Mouse (Mus musculus) neural tube, embryonic 13.5 days (tissue): ENCODE measurements around the gene Nap1l1. TPM values are rescaled to one million over a fixed set of nuclear protein-coding genes. Genes with fewer than 3 reads are reported as not detected.

ENCODE experiments used
- ATAC-seq: fragments of 200-750 bp; cut with Nextera tagmentation; 2 replicates; pipeline ENCODE4 v1.8.0; 2017; ENCODE audit warnings: low read depth, mild to moderate bottlenecking, moderate TSS enrichment, moderate library complexity
- H3K27ac ChIP-seq: fragments of 300-500 bp; sonication (generic); replicated peaks from 2 replicates; pipeline ENCODE4 v1.5.1; 2015; ENCODE audit warnings: moderate library complexity, mild to moderate bottlenecking, inconsistent platforms
- H3K27me3 ChIP-seq: fragments of 300-500 bp; sonication (generic); 2 replicates; pipeline ENCODE4 v1.6.1; 2015; ENCODE audit warnings: mild to moderate bottlenecking, inconsistent platforms
- H3K36me3 ChIP-seq: fragments of 300-500 bp; sonication (generic); 2 replicates; pipeline ENCODE4 v1.6.1; 2015; ENCODE audit warnings: mild to moderate bottlenecking, inconsistent platforms
- H3K4me1 ChIP-seq: fragments of 300-500 bp; sonication (generic); replicated peaks from 2 replicates; pipeline ENCODE4 v1.6.1; 2015; ENCODE audit warnings: inconsistent platforms
- H3K4me2 ChIP-seq: fragments of 300-500 bp; sonication (generic); 2 replicates; pipeline ENCODE4 v1.6.1; 2015; ENCODE audit warnings: inconsistent platforms, mild to moderate bottlenecking, moderate library complexity
- H3K4me3 ChIP-seq: fragments of 300-500 bp; sonication (generic); 2 replicates; pipeline ENCODE4 v1.5.1; 2015; ENCODE audit warnings: mild to moderate bottlenecking, inconsistent platforms
- H3K9ac ChIP-seq: fragments of 300-500 bp; sonication (generic); 2 replicates; pipeline ENCODE4 v1.6.1; 2015; ENCODE audit warnings: moderate library complexity, mild to moderate bottlenecking, inconsistent platforms
- H3K9me3 ChIP-seq: fragments of 300-500 bp; sonication (generic); 2 replicates; pipeline ENCODE4 v1.6.1; 2016; ENCODE audit warnings: inconsistent platforms
- WGBS: fragments of 180-500 bp; shearing (Covaris S2); methylation state at CpG from one replicate; pipeline ENCODE4 v1.1.7; 2015; 5-methylcytosine and 5-hydroxymethylcytosine counted together
- polyA plus RNA-seq: library from polyadenylated mRNA; unstranded; fragments of >200 nt; fragmentation: Nextera tagmentation; extraction: Ambion mirVana; gene quantifications from 2 replicates; pipeline ENCODE4 v1.2.1, GENCODE M21; 2015

Gene Nap1l1
- polyA plus RNA-seq, 1 experiment from 2014 or later, result 195 TPM

DNA sequence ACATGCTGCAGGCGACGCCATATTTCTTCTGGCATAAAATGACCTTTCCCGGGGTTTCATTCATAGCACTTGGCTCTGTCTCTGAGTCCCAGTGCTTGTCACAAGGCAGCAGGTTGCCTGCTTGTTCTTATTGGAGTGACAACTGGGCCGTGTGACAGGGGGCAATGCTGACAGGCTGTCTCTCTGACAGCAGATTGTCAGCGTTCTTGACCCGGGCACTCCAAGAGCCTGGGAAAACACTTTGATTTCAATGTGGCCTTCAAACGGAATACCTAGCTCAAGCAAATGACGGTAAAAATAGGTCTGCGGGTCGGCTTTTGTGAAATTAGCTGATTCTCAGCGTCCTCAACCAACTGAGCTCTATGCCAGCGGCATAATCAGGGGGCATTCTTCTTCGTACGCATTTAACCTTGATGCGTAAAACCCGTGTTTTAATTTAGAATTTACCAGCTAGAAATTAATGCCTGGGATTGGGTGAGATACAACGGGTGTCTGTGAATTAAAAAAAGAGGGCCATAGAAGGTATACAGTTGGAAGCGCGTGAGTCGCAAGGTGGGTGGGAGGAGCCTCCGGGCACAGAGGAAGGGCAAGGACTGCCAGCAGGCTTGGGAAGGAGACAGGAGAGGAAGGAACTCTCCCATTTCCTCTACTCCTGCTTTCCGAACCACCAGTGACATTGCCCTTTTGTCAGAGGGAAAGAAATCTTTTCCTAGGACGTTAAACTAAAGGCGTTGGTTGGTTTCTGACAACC is 46.8 kb downstream of the Nap1l1 start:
- 58% methylated on average over 24 of the region's 24 CpGs for WGBS
- Histone ChIP-seq H3K9me3 (no peaks in the 10 kb centered on the region), H3K4me2 (peak overlapping the region; percentile 39), H3K27ac (peak overlapping the region; percentile 56), H3K36me3 (no peaks in the 10 kb centered on the region), H3K4me3 (no peak overlapping the region), H3K27me3 (no peaks in the 10 kb centered on the region), H3K9ac (no peak overlapping the region), H3K4me1 (peaks cover 30% of the 10 kb centered on the region)
- no peak; the same call in 1 of the 2 replicates for ATAC-seq

GRCm38 (mm10) chr10:111520621-111521020 is 47.6 kb downstream of the Nap1l1 start:
- Histone ChIP-seq H3K36me3 (no peaks in the 10 kb centered on the region), H3K27ac (no peak overlapping the region), H3K9ac (no peak overlapping the region), H3K27me3 (no peaks in the 10 kb centered on the region), H3K4me3 (no peak overlapping the region), H3K4me1 (peaks cover 32% of the 10 kb centered on the region), H3K4me2 (no peak overlapping the region), H3K9me3 (no peaks in the 10 kb centered on the region)
- ATAC-seq, result no peak
- WGBS, result 69% methylated on average over 3 of the region's 3 CpGs

DNA sequence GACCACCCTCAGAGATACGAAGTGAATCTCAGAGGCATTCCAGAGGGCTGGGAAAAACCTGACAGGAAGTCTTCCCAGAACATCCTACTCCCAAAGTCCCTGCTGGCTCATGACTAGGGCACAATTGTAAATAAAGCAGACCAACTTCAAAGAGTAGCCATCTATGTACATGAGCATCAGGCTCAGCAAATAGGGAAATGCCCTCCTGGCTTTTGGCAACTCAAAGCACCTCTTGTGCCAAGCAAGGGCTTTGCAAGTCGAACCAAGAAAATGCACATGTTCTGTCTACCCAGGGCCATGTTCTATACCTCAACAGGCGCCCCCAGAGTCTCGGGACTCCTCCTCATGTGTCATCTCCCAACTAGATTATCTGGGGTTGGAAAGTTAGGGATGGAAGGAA is 48.6 kb downstream of the Nap1l1 start:
- no peak for ATAC-seq
- Histone ChIP-seq H3K9ac (no peak overlapping the region), H3K4me2 (no peak overlapping the region), H3K27me3 (no peaks in the 10 kb centered on the region), H3K27ac (no peak overlapping the region), H3K9me3 (no peaks in the 10 kb centered on the region), H3K4me3 (no peak overlapping the region), H3K4me1 (peaks cover 32% of the 10 kb centered on the region), H3K36me3 (no peaks in the 10 kb centered on the region)
- WGBS, result 65% methylated on average over 4 of the region's 4 CpGs

DNA sequence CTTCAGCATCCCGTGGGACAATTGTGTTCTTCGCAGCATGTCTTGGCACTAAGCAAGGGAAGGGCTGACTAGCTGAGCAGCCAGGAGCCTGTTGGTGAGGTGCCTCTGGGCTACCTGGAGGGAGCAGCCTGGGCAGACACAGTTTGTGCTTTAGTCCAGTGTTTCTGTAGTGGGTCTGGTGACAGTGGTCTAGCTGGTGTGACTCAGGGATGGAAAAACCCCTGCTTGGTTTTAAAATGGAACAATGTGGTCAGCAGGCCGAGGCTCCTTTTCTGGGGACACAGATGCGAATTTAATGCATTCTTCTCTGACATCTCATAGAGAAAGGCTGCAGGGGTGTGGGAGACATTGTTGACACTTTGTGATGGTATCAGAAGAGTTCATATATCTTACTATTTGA is 49.2 kb downstream of the Nap1l1 start:
- Histone ChIP-seq H3K27me3 (no peaks in the 10 kb centered on the region), H3K36me3 (no peaks in the 10 kb centered on the region), H3K27ac (no peak overlapping the region), H3K9ac (no peak overlapping the region), H3K4me1 (peaks cover 32% of the 10 kb centered on the region), H3K9me3 (no peaks in the 10 kb centered on the region), H3K4me2 (no peak overlapping the region), H3K4me3 (no peak overlapping the region)
- ATAC-seq, result no peak
- WGBS, result 73% methylated on average over 4 of the region's 4 CpGs

GRCm38 (mm10) chr10:111523894-111524293 is 50.9 kb downstream of the Nap1l1 start:
- Histone ChIP-seq H3K27ac (0 out of 2 replicates have a peak overlapping the region, but pooled peaks have one; percentile 25), H3K4me1 (peaks cover 32% of the 10 kb centered on the region), H3K9me3 (no peaks in the 10 kb centered on the region), H3K4me3 (no peak overlapping the region), H3K9ac (no peak overlapping the region), H3K36me3 (no peaks in the 10 kb centered on the region), H3K4me2 (no peak overlapping the region), H3K27me3 (no peaks in the 10 kb centered on the region)
- ATAC-seq, result peak; percentile 30; the same call in 1 of the 2 replicates
- WGBS, result 31% methylated on average over 12 of the region's 12 CpGs

- no peaks in the 10 kb centered on the region for H3K27me3 ChIP-seq
- 78% methylated on average over 5 of the region's 5 CpGs for WGBS
- no peak for ATAC-seq
- no peak overlapping the region for H3K27ac ChIP-seq
- H3K9me3 ChIP-seq, result no peaks in the 10 kb centered on the region
- peaks cover 22% of the 10 kb centered on the region for H3K4me1 ChIP-seq
- H3K4me2 ChIP-seq, result no peak overlapping the region
- H3K4me3 ChIP-seq, result no peak overlapping the region
- no peaks in the 10 kb centered on the region for H3K36me3 ChIP-seq
- H3K9ac ChIP-seq, result no peak overlapping the region
These were observed 54.0 kb downstream of the Nap1l1 start for GRCm38 (mm10) chr10:111527057-111527456.

DNA sequence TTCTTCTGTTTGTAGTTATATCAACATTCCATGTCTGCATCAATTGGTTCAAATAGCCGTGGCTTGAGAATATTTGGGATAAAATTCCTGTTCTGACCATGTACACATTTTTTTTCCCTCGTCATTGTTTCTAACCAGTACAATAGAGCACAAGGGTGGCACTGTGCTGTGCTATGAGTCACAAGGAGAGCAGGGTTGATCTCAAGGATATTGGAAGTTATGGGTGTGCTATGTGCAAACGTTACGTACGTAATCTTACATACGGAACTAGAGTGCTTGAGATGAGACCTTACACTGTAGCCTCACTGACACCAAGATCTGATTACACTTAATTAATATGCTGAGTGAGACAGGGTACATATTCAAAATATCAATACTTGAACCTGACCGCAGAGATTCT is 54.6 kb downstream of the Nap1l1 start:
- WGBS, result 87% methylated on average over 7 of the region's 7 CpGs
- Histone ChIP-seq H3K4me2 (no peak overlapping the region), H3K4me3 (no peak overlapping the region), H3K9ac (no peak overlapping the region), H3K27me3 (no peaks in the 10 kb centered on the region), H3K4me1 (peaks cover 22% of the 10 kb centered on the region), H3K36me3 (no peaks in the 10 kb centered on the region), H3K9me3 (no peaks in the 10 kb centered on the region), H3K27ac (no peak overlapping the region)
- no peak for ATAC-seq

- no peak overlapping the region for H3K9ac ChIP-seq
- no peaks in the 10 kb centered on the region for H3K9me3 ChIP-seq
- H3K36me3 ChIP-seq, result no peaks in the 10 kb centered on the region
- peaks cover 18% of the 10 kb centered on the region for H3K4me1 ChIP-seq
- no peak for ATAC-seq
- WGBS, result 78% methylated on average over 4 of the region's 4 CpGs
- no peak overlapping the region for H3K4me3 ChIP-seq
- no peak overlapping the region for H3K4me2 ChIP-seq
- H3K27ac ChIP-seq, result no peak overlapping the region
- no peaks in the 10 kb centered on the region for H3K27me3 ChIP-seq
These were observed 55.3 kb downstream of the Nap1l1 start for GRCm38 (mm10) chr10:111528283-111528682.

GRCm38 (mm10) chr10:111530398-111530797 is 57.4 kb downstream of the Nap1l1 start:
- H3K36me3 ChIP-seq, result no peaks in the 10 kb centered on the region
- H3K4me1 ChIP-seq, result no peaks in the 10 kb centered on the region; the same call in 1 of the 2 replicates
- no peak for ATAC-seq

GRCm38 (mm10) chr10:111534691-111535090 is 61.7 kb downstream of the Nap1l1 start:
- Histone ChIP-seq H3K27me3 (no peaks in the 10 kb centered on the region), H3K27ac (no peak overlapping the region), H3K36me3 (no peaks in the 10 kb centered on the region), H3K9ac (no peak overlapping the region), H3K4me2 (no peak overlapping the region), H3K4me3 (no peak overlapping the region), H3K4me1 (peaks cover 11% of the 10 kb centered on the region), H3K9me3 (no peaks in the 10 kb centered on the region)
- WGBS, result 69% methylated on average over 8 of the region's 8 CpGs
- ATAC-seq, result no peak

More at GRCm38 (mm10) chr10:111530398-111530797, 57.4 kb downstream of the Nap1l1 start:
- Histone ChIP-seq H3K4me3 (no peak overlapping the region), H3K27me3 (no peaks in the 10 kb centered on the region), H3K9ac (no peak overlapping the region), H3K9me3 (no peaks in the 10 kb centered on the region), H3K27ac (no peak overlapping the region), H3K4me2 (no peak overlapping the region)
- 86% methylated on average over 7 of the region's 7 CpGs for WGBS

DNA sequence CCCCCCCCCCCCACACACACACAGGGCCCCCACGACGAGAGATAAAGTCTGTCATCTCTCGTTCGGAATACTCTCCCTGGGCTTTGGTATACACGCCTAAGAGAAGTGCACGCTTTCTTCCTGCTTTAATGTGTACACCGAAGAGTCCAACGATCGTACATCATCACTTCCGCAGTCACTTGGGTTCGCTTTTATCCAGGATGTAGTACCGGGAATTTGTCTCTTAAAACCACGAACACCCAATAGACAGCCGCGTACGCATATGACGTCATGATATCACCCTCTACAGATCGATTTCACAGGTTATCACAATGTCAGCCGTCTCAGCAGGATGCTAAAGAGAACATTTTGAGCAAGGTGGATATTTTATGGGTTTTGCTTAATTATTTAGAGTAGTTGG is 64.4 kb downstream of the Nap1l1 start:
- H3K27me3 ChIP-seq, result no peaks in the 10 kb centered on the region
- H3K9me3 ChIP-seq, result no peaks in the 10 kb centered on the region
- WGBS, result 77% methylated on average over 19 of the region's 19 CpGs
- H3K4me2 ChIP-seq, result peak overlapping the region; percentile 10; the same call in 1 of the 2 replicates
- ATAC-seq, result no peak; the same call in 1 of the 2 replicates
- no peak overlapping the region for H3K9ac ChIP-seq
- H3K36me3 ChIP-seq, result no peaks in the 10 kb centered on the region
- peaks cover 15% of the 10 kb centered on the region for H3K4me1 ChIP-seq
- H3K27ac ChIP-seq, result peak overlapping the region; percentile 34; the same call in 1 of the 2 replicates
- H3K4me3 ChIP-seq, result no peak overlapping the region

DNA sequence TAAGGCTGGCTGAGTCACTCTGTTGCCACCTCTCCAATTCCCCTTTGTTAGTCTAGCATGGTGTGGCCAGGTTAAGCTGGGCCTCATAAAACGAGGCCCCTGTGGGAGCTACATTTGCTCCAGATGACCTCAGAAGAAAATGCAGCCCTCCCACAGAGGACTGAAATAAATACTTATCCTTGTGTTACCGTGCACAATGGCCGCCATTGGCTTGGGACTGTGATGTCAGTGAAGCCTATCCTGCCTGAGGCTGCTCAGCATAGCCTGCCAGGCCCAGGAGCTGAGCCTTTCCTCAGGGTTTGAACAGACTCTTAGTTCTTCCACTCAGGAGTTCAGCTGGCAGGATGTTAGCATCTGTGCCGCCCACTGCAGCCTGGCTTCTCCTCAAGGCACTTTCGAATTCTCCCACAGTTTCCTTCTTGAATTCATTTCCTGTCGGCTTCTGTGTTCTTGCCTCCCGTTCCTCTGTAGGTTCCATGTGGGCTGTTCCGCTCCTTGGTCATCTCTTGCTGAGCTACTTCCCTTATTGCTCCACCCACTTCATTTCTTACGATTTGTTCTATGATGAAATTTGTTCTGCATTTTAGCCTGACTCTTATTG is 66.8 kb downstream of the Nap1l1 start:
- Histone ChIP-seq H3K27me3 (no peaks in the 10 kb centered on the region), H3K9me3 (no peaks in the 10 kb centered on the region), H3K27ac (peak overlapping the region; percentile 57; the same call in 1 of the 2 replicates), H3K4me1 (peaks cover 22% of the 10 kb centered on the region), H3K4me2 (no peak overlapping the region), H3K36me3 (no peaks in the 10 kb centered on the region), H3K9ac (no peak overlapping the region), H3K4me3 (no peak overlapping the region)
- ATAC-seq, result peak; percentile 47
- WGBS, result 33% methylated on average over 9 of the region's 9 CpGs
